8 mouse cellular contexts compared by ENCODE assay signal in the genomic region with DNA sequence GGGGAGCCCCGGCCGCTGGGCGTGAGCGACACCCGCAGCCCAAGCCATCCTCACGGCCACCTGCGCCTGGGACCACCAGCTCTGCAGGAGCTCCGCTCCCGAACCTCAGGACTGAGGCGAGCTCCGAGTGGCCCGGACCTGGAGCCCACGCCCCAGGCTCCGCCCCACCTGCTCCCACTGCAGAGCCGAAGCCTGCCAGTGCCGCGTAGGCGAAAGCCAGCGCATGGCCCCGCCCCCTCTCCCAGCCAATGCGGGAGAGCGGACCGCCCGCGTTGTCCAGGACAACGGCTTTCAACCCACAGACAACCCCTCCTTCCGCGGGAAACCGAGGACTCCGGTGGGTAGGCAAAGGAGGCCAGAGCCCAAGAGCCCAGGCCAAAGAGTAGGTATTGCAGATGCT. TPM values are rescaled to one million over a fixed set of nuclear protein-coding genes. Genes with fewer than 3 reads are reported as not detected.
DNase-seq lines count a peak whose midpoint lies in the region; ATAC-seq and TF ChIP-seq lines count a peak whose summit lies in the region.

No protein-coding gene starts in this region.

- peak; percentile 75 for ATAC-seq in granulocyte monocyte progenitor cell, adult 5-6 weeks (replicated peaks; ENCODE audit: poor library complexity, severe bottlenecking)
- ATAC-seq in intestine, postnatal 0 days, result peak; percentile 74
- ATAC-seq in midbrain, embryonic 11.5 days (ENCODE audit: low FRiP score), result peak; percentile 90

- under 1% methylated on average over 29 of the region's 30 CpGs for WGBS in intestine, postnatal 0 days
- WGBS in midbrain, embryonic 11.5 days, result under 1% methylated on average over 29 of the region's 30 CpGs

- peak overlapping the region; percentile 89 for H3K4me2 ChIP-seq in intestine, postnatal 0 days (replicated peaks; ENCODE audit: low read depth)
- H3K4me2 ChIP-seq in midbrain, embryonic 11.5 days, result peak overlapping the region; percentile 79

- TF ChIP-seq CTCF in intestine, postnatal 0 days (IDR thresholded peaks at IDR 0.05; ENCODE audit: low read depth), result no peak

- intact Hi-C loops in left cerebral cortex, postnatal 36 days (cut with DNase I), result loop anchor here (5.0 kb wide), 3 partner anchors 37 to 117 kb away; a partner anchor contains a TSS

- H3K4me1 ChIP-seq in intestine, postnatal 0 days (replicated peaks; ENCODE audit: control insufficient read depth, insufficient read depth, low read length), result no peaks in the 10 kb centered on the region; the same call in 1 of the 2 replicates
- peaks cover 44% of the 10 kb centered on the region for H3K4me1 ChIP-seq in midbrain, embryonic 11.5 days (ENCODE audit: control insufficient read depth, insufficient read depth, low read length)

- H3K27me3 ChIP-seq in intestine, postnatal 0 days (replicated peaks; ENCODE audit: control insufficient read depth, insufficient read depth, low read length), result peaks cover 13% of the 10 kb centered on the region
- no peaks in the 10 kb centered on the region for H3K27me3 ChIP-seq in midbrain, embryonic 11.5 days (ENCODE audit: control insufficient read depth, insufficient read depth, low read length)

- peak overlapping the region; percentile 46 for H3K4me3 ChIP-seq in intestine, postnatal 0 days (ENCODE audit: low read depth, low read length)
- peak overlapping the region; percentile 78 for H3K4me3 ChIP-seq in midbrain, embryonic 11.5 days (ENCODE audit: low read depth, low read length)

- peaks cover 26% of the 10 kb centered on the region for H3K36me3 ChIP-seq in intestine, postnatal 0 days (ENCODE audit: control insufficient read depth, insufficient read depth)
- peaks cover 5% of the 10 kb centered on the region; the same call in 1 of the 2 replicates for H3K36me3 ChIP-seq in midbrain, embryonic 11.5 days (ENCODE audit: control insufficient read depth, insufficient read depth, low read length)

- H3K9me3 ChIP-seq in intestine, postnatal 0 days (ENCODE audit: control insufficient read depth), result no peaks in the 10 kb centered on the region
- no peaks in the 10 kb centered on the region for H3K9me3 ChIP-seq in midbrain, embryonic 11.5 days (ENCODE audit: control insufficient read depth, low read length)

- no peak overlapping the region for H3K27ac ChIP-seq in intestine, postnatal 0 days (ENCODE audit: low read depth, low read length)
- 0 out of 2 replicates have a peak overlapping the region, but pooled peaks have one; percentile 45 for H3K27ac ChIP-seq in midbrain, embryonic 11.5 days (ENCODE audit: low read depth, low read length)

- peak overlapping the region; percentile 35 for H3K9ac ChIP-seq in intestine, postnatal 0 days (ENCODE audit: low read depth, low read length)
- peak overlapping the region; percentile 63 for H3K9ac ChIP-seq in midbrain, embryonic 11.5 days (ENCODE audit: low read length)

- peak; percentile 97 for DNase-seq in adrenal gland, adult 2 months
- DNase-seq in embryo, embryonic 11 days, result peak; percentile 95
- peak; percentile 94 to 97 for DNase-seq in left cerebral cortex, postnatal 36 days (ENCODE audit: low spot score in 2 of 2)
- peak; percentile 98 for DNase-seq in midbrain, embryonic 11.5 days (ENCODE audit: low spot score, missing footprints)
- peak; percentile 95 for DNase-seq in right cerebral cortex, postnatal 4 days
- peak; percentile 86 for DNase-seq in yolk sac, embryonic 10.5 days (ENCODE audit: low spot score)

RNA-seq across cellular contexts. Expression of a gene that starts 2.8 kb away (rescaled TPM):
- 10 to 100 TPM; 31.9 to 40.1 TPM for total RNA-seq in adrenal gland, adult 2 months (2021)
- 32.5 and 51.2 TPM in 2 replicates for polyA plus RNA-seq in adrenal gland, adult 2 months (2012; rRNA removed)
- 12.2 and 35.5 TPM in 2 replicates for total RNA-seq in granulocyte monocyte progenitor cell, adult 5-6 weeks (2014; fragmentation: Nextera tagmentation)
- 29.3 and 31.4 TPM in 2 replicates for total RNA-seq in granulocyte monocyte progenitor cell, adult 5-6 weeks (2017)
- polyA plus RNA-seq in intestine, postnatal 0 days (2015; fragmentation: Nextera tagmentation; extraction: Ambion mirVana), result 2.4 TPM in 2 replicates
- total RNA-seq in left cerebral cortex, postnatal 36 days (2021), result 100 to 1,000 TPM; 108 to 115 TPM
- polyA plus RNA-seq in midbrain, embryonic 11.5 days (2014; fragmentation: Nextera tagmentation; extraction: Ambion mirVana), result 8.0 and 11.4 TPM in 2 replicates

RNA-seq across cellular contexts. Expression of a gene that starts 38.1 kb away (rescaled TPM):
- 100 to 1,000 TPM; 160 to 164 TPM for total RNA-seq in adrenal gland, adult 2 months (2021)
- 42.8 and 63.1 TPM in 2 replicates for polyA plus RNA-seq in adrenal gland, adult 2 months (2012; rRNA removed)
- 117 and 123 TPM in 2 replicates for total RNA-seq in granulocyte monocyte progenitor cell, adult 5-6 weeks (2014; fragmentation: Nextera tagmentation)
- total RNA-seq in granulocyte monocyte progenitor cell, adult 5-6 weeks (2017), result 86.2 and 87.3 TPM in 2 replicates
- 64.0 and 65.1 TPM in 2 replicates for polyA plus RNA-seq in intestine, postnatal 0 days (2015; fragmentation: Nextera tagmentation; extraction: Ambion mirVana)
- total RNA-seq in left cerebral cortex, postnatal 36 days (2021), result 10 to 100 TPM; 79.4 to 87.6 TPM
- polyA plus RNA-seq in midbrain, embryonic 11.5 days (2014; fragmentation: Nextera tagmentation; extraction: Ambion mirVana), result 173 and 176 TPM in 2 replicates

RNA-seq across cellular contexts. Expression of a gene that starts 47.5 kb away (rescaled TPM):
- total RNA-seq in adrenal gland, adult 2 months (2021), result 10 to 100 TPM in 1 of 2 experiments, 1 to 10 TPM in 1; 7.9 to 11.5 TPM
- polyA plus RNA-seq in adrenal gland, adult 2 months (2012; rRNA removed), result 5.2 and 5.3 TPM in 2 replicates
- total RNA-seq in granulocyte monocyte progenitor cell, adult 5-6 weeks (2014; fragmentation: Nextera tagmentation), result 35.2 and 36.8 TPM in 2 replicates
- 14.7 and 20.8 TPM in 2 replicates for total RNA-seq in granulocyte monocyte progenitor cell, adult 5-6 weeks (2017)
- polyA plus RNA-seq in intestine, postnatal 0 days (2015; fragmentation: Nextera tagmentation; extraction: Ambion mirVana), result 2.8 and 3.2 TPM in 2 replicates
- total RNA-seq in left cerebral cortex, postnatal 36 days (2021), result 1 to 10 TPM; 3.7 to 4.8 TPM
- 0.36 and 0.45 TPM in 2 replicates for polyA plus RNA-seq in midbrain, embryonic 11.5 days (2014; fragmentation: Nextera tagmentation; extraction: Ambion mirVana)
